Mouse (Mus musculus) heart, postnatal 10 days (tissue): ENCODE data around the gene Cldn4. TPM values are rescaled to one million over a fixed set of nuclear protein-coding genes. Genes with fewer than 3 reads are reported as not detected.

ENCODE experiments used
- DNase-seq, 2 experiments: peaks; one replicate each; pipeline ENCODE4 v3.0.0; 2021
- intact Hi-C: fragments of 180-260 bp; cut with DNase I; formaldehyde crosslinking; loops from one replicate; pipeline ENCODE4 v1.15.1; 2025
- total RNA-seq, 2 experiments: library from RNA; stranded (reverse); gene quantifications; 2 replicates each; pipeline ENCODE4 v1.2.3; 2021

Gene Cldn4
- total RNA-seq, 2 experiments from 2014 or later = 0.14 TPM; not detected in 1

DNA sequence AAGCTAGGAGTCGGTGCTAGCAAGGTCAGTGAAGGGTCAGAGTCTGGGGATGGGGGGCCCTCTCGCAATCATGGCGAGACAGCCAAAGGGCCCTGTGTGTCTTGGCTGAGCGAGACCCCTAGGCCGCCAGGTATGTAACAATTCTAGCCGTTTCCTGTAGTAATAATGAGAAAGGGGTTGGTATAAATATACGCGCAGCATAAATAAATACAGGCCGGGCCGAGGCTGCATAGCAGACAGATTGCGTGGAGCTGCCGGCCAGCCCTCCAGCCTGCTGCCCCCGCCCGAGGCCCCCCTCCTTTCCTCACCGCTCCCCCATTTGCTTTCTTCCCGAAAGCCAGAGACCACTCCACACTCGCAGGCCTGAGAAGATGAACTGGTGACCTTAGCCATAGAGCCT lies 49.1 kb downstream of the Cldn4 start:
- DNase-seq = no peak
- intact Hi-C loops = no loop called here

GRCm38 (mm10) chr5:134896965-134897364 lies 49.8 kb downstream of the Cldn4 start:
- no peak for DNase-seq
- intact Hi-C loops = no loop called here

DNA sequence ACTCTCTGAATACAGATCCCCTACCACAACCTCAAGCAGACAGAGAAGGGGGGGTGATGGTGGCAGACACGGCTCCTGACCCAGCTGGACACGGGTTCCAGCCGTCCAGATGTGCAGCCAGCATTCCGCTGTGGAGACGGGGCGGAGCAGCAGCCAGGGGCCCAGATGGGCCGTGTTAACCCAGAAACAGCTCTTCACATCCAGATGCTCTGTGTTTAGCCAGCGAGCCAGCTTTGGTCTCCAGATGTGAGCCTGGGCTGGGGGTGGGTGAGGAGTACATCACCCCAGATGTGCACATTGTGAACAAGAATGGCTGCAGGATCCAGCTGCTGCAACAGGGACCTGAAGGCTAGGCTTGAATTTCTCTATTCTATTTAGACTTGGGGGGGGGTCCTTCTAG lies 51.4 kb downstream of the Cldn4 start:
- peak; percentile 72 to 78 for DNase-seq
- intact Hi-C loops = no loop called here

Other genes with a start within 250 kb of the Cldn4 start
- gene Eln, start 199.6 kb downstream of the Cldn4 start, total RNA-seq = 100 to 1,000 TPM; 610 to 981 TPM
- not detected for gene Tmem270, start 40.2 kb downstream of the Cldn4 start, total RNA-seq
- gene Cldn13, start 31.4 kb downstream of the Cldn4 start, total RNA-seq = not detected
- gene Mettl27, start 14.6 kb downstream of the Cldn4 start, total RNA-seq = 1 to 10 TPM; 7.0 to 7.4 TPM
- gene Cldn3, start 39.3 kb upstream of the Cldn4 start, total RNA-seq = under 1 TPM; 0.27 to 0.41 TPM
- gene Abhd11, start 62.2 kb upstream of the Cldn4 start, total RNA-seq = 10 to 100 TPM; 58.2 to 64.1 TPM
- gene Stx1a, start 76.5 kb upstream of the Cldn4 start, total RNA-seq = 1 to 10 TPM; 3.3 to 3.9 TPM
- gene Dnajc30, start 117.3 kb upstream of the Cldn4 start, total RNA-seq = 10 to 100 TPM; 24.9 to 27.0 TPM
- gene Bud23, start 118.0 kb upstream of the Cldn4 start, total RNA-seq = 10 to 100 TPM; 23.7 to 27.6 TPM
- gene Vps37d, start 131.3 kb upstream of the Cldn4 start, total RNA-seq = 1 to 10 TPM; 1.8 to 1.9 TPM
- 10 to 100 TPM; 12.2 to 15.9 TPM for gene Mlxipl, start 143.0 kb upstream of the Cldn4 start, total RNA-seq
- gene Tbl2, start 202.7 kb upstream of the Cldn4 start, total RNA-seq = 10 to 100 TPM; 13.0 to 15.6 TPM
- gene Bcl7b, start 221.3 kb upstream of the Cldn4 start, total RNA-seq = 10 to 100 TPM; 33.5 to 35.8 TPM
- gene Baz1b, start 240.3 kb upstream of the Cldn4 start, total RNA-seq = 10 to 100 TPM; 41.6 to 48.5 TPM